Mouse (Mus musculus): ENCODE data around the gene Bahcc1. TPM values are rescaled to one million over a fixed set of nuclear protein-coding genes. Genes with fewer than 3 reads are reported as not detected.

Bahcc1 gene
- polyA plus RNA-seq, 1 experiment from 2014 or later = 20.3 TPM

- no peak overlapping the region for H3K4me3 ChIP-seq
- WGBS = 71% methylated on average over 7 of the region's 7 CpGs
- H3K27me3 ChIP-seq (ENCODE audit: low read depth, poor library complexity, severe bottlenecking) = no peaks in the 10 kb centered on the region
- peak overlapping the region; percentile 59; the same call in 1 of the 2 replicates for H3K27ac ChIP-seq
- no peak for DNase-seq (ENCODE audit: low spot score)
- H3K36me3 ChIP-seq = peaks cover 6% of the 10 kb centered on the region
- H3K9me3 ChIP-seq (replicated peaks) = no peaks in the 10 kb centered on the region
- peaks cover 70% of the 10 kb centered on the region for H3K4me1 ChIP-seq
Measured at GRCm38 (mm10) chr11:120297767-120298166, 65.0 kb downstream of the Bahcc1 start.

DNA sequence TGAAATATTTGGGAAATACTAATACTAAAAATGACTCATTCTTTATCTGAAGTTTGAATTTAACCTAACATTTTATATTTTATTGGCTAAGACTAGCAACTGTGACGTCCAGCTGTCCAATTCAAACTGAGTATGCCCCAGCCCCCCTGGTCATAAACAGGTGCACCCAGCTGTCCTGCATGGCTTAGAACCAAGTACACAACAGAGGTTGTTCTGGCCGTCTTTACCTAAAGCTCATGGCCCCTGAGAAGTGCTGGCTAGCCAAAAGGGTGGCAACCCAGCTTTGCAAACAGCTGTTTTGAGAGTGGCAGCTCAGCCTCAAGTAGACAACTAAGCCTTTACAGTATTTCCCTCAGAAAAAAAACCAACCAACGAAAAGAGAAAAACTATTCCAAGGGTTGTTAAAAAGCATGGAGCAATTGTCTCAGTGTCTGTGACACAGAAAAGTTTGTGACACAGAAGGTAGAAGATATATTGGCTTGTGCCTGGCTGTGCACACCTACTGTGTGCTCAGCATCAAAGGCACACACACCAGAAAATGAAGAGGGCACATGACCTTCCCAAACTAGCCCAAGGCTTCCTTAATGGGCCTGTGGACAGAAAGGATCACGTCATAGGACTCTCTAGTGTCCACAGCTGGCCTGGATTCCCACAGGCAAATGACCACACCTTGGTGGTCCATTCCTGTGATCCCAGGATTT is 65.8 kb downstream of the Bahcc1 start:
- no peaks in the 10 kb centered on the region for H3K36me3 ChIP-seq
- WGBS = 82% methylated on average over 4 of the region's 4 CpGs
- no peaks in the 10 kb centered on the region for H3K9me3 ChIP-seq (replicated peaks)
- H3K4me3 ChIP-seq = no peak overlapping the region
- H3K27ac ChIP-seq = peak overlapping the region; percentile 0; the same call in 1 of the 2 replicates
- DNase-seq (ENCODE audit: low spot score) = no peak
- H3K27me3 ChIP-seq (ENCODE audit: low read depth, poor library complexity, severe bottlenecking) = peaks cover 6% of the 10 kb centered on the region; the same call in 1 of the 2 replicates
- H3K4me1 ChIP-seq = peaks cover 70% of the 10 kb centered on the region

- Histone ChIP-seq H3K9me3 (replicated peaks) (no peaks in the 10 kb centered on the region), H3K36me3 (no peaks in the 10 kb centered on the region), H3K4me1 (peaks cover 70% of the 10 kb centered on the region), H3K4me3 (no peak overlapping the region), H3K27ac (peak overlapping the region; percentile 0; the same call in 1 of the 2 replicates), H3K27me3 (ENCODE audit: low read depth, poor library complexity, severe bottlenecking) (peaks cover 7% of the 10 kb centered on the region; the same call in 1 of the 2 replicates)
- DNase-seq (ENCODE audit: low spot score) = no peak
- 73% methylated on average over 5 of the region's 5 CpGs for WGBS
Measured at GRCm38 (mm10) chr11:120299484-120299883, 66.7 kb downstream of the Bahcc1 start.

- Histone ChIP-seq H3K4me1 (peaks cover 70% of the 10 kb centered on the region), H3K4me3 (peak overlapping the region; percentile 65; the same call in 1 of the 2 replicates), H3K9me3 (replicated peaks) (no peaks in the 10 kb centered on the region), H3K36me3 (no peaks in the 10 kb centered on the region), H3K27ac (peak overlapping the region; percentile 98), H3K27me3 (ENCODE audit: low read depth, poor library complexity, severe bottlenecking) (peaks cover 7% of the 10 kb centered on the region; the same call in 1 of the 2 replicates)
- DNase-seq (ENCODE audit: low spot score) = no peak
- 82% methylated on average over 9 of the region's 9 CpGs for WGBS
Measured at GRCm38 (mm10) chr11:120303119-120303518, 70.4 kb downstream of the Bahcc1 start.

DNA sequence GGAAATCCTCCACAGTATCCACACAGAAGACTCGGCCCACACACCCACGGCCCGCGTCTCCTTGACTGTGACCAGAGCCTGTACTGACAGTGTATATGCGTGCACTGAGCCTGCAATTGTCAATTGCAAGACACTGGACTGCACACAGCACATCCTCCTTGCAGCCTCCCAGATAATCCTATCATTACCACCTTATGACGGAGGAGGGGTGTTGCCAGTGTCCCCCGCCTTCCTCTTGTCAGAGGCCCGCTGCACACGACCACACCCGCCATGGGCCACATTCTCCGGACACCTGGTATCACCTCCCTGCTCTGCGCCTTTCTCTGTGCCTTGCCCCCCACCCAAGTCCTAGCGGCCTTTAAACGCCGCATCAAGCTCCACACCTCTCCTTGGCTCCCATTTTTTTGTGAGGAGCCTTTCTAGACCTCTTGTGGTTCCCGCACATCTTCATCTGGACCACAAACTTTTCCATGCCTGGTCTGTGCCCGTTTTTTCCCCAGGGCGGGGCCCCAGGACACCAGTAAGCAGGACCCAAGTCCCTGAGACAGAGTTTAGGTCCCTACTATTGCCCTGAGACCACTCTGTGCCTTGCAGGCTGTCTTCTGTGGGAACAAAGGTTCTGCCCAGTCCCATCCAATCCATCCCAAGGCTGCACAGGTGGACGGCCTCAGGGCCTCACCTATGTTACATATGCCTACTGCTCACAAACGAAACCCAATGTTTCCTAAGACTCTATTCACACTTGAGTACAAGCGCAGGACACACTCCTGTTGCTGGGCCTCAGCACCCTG is 71.0 kb downstream of the Bahcc1 start:
- Histone ChIP-seq H3K36me3 (no peaks in the 10 kb centered on the region), H3K4me3 (peak overlapping the region; percentile 65; the same call in 1 of the 2 replicates), H3K27me3 (ENCODE audit: low read depth, poor library complexity, severe bottlenecking) (peaks cover 7% of the 10 kb centered on the region; the same call in 1 of the 2 replicates), H3K4me1 (peaks cover 76% of the 10 kb centered on the region), H3K9me3 (replicated peaks) (no peaks in the 10 kb centered on the region), H3K27ac (peak overlapping the region; percentile 98)
- DNase-seq (ENCODE audit: low spot score) = no peak
- 90% methylated on average over 21 of the region's 21 CpGs for WGBS

DNA sequence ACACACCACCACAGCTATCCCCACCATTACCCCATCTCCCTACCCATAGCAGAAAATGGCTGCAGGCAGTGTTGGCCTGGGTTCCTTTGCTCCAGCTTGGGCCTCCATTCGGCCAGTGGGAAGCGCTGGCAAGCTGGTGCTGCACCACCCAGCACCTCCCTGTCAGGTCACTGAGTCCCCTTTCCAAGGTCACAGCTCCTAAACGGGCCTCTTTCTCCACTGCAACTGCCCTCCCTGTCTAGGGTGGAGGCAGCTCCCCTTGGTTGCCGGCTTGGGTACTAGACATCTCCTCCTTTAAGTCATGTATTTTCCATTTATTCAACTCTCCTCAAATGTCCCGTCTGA is 71.6 kb downstream of the Bahcc1 start:
- H3K4me3 ChIP-seq = peak overlapping the region; percentile 65
- peaks cover 7% of the 10 kb centered on the region; the same call in 1 of the 2 replicates for H3K27me3 ChIP-seq (ENCODE audit: low read depth, poor library complexity, severe bottlenecking)
- H3K36me3 ChIP-seq = no peaks in the 10 kb centered on the region
- no peaks in the 10 kb centered on the region for H3K9me3 ChIP-seq (replicated peaks)
- DNase-seq (ENCODE audit: low spot score) = no peak
- WGBS = 41% methylated on average over 5 of the region's 5 CpGs
- H3K4me1 ChIP-seq = peaks cover 75% of the 10 kb centered on the region
- peak overlapping the region; percentile 98 for H3K27ac ChIP-seq

- Histone ChIP-seq H3K4me1 (peaks cover 69% of the 10 kb centered on the region), H3K27me3 (ENCODE audit: low read depth, poor library complexity, severe bottlenecking) (peaks cover 7% of the 10 kb centered on the region; the same call in 1 of the 2 replicates), H3K9me3 (replicated peaks) (no peaks in the 10 kb centered on the region), H3K4me3 (peak overlapping the region; percentile 65), H3K36me3 (no peaks in the 10 kb centered on the region), H3K27ac (peak overlapping the region; percentile 98)
- DNase-seq (ENCODE audit: low spot score) = peak; percentile 99
- WGBS = 2% methylated on average over 53 of the region's 53 CpGs
Measured at GRCm38 (mm10) chr11:120304886-120305534, 72.3 kb downstream of the Bahcc1 start.

DNA sequence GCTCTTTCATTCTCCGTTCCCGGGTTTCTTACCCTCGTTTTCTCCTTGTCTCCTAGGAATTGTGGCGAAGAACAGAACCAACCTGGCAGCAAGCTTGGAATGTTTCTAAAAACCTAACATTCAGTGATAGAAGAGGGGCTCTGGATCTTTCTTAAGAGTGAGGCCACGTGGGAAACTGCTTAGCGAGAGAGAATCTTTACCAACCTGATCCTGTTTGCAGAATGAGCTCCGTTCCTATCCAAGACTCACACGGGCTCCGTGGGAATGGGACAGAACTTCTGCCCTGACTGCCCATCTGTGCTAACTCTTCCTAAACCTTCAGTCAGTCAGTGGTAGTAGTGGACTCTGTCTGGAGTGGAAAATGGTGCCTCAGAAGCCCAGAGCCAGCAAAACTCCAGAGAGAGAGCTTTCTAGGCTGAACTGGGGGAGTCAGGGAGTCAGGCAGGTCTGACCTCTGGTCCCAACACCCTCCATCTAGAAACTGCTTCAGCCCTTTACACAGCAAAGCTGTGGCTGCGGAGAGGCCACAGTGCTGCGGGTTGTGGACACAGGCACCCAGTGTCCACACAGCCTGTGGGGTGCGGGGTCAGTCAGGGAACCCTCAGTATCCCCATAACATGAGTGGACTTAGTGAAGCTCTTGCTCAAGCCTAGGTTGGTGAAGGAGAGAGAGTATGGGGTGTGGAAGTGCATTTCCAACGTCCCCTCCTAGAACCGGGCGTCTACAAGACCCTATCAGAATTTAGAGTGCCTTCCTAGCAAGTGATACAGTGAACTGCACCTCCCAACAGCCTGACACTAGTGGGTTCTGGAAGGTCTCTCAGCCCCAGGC is 73.0 kb downstream of the Bahcc1 start:
- no peak for DNase-seq (ENCODE audit: low spot score)

DNA sequence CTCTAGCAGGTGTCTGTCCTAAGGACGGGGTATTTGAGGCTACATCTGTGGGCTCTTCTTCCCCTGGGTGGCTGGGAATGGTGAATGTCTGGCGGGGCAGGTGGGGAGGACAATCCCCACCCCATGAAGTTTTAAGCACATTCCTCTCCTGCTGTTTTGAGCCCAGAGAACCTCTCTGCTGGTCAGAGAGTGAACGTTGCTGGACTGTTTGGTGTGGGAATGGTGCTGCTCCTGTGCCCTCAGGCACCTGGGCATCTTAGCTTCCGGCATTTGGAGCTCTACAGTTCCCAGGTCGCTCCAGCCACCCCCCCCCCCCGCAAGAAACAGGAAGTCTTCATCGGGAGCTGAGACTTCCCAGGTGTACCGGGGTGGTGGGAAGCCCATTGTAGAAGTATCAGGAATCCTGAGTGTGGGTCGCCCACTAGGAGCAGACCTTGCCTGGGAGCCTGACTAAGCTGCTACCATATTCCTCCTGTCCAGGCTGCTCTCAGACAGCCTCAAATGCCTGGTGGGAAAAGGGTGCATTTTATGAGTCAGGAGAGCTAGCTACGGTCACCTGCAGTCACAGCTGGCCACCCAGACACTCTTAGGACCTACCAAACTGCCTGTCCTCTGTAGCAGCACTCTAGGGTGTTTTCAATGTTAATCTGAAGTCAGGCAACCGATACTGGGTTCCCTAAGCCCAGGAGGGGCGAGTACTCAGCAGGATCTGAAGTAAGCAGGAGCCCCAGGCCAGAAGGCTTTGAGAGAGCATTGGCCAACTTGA is 73.8 kb downstream of the Bahcc1 start:
- Histone ChIP-seq H3K9me3 (replicated peaks) (no peaks in the 10 kb centered on the region), H3K4me3 (peak overlapping the region; percentile 65), H3K36me3 (no peaks in the 10 kb centered on the region), H3K27me3 (ENCODE audit: low read depth, poor library complexity, severe bottlenecking) (peaks cover 7% of the 10 kb centered on the region; the same call in 1 of the 2 replicates), H3K4me1 (peaks cover 83% of the 10 kb centered on the region), H3K27ac (peak overlapping the region; percentile 98)
- no peak for DNase-seq (ENCODE audit: low spot score)
- WGBS = 43% methylated on average over 12 of the region's 12 CpGs

More for the DNA sequence above, 73.0 kb downstream of the Bahcc1 start:
- WGBS = 23% methylated on average over 15 of the region's 15 CpGs
- Histone ChIP-seq H3K27me3 (ENCODE audit: low read depth, poor library complexity, severe bottlenecking) (peaks cover 7% of the 10 kb centered on the region; the same call in 1 of the 2 replicates), H3K4me1 (peaks cover 76% of the 10 kb centered on the region), H3K36me3 (no peaks in the 10 kb centered on the region), H3K9me3 (replicated peaks) (no peaks in the 10 kb centered on the region), H3K4me3 (peak overlapping the region; percentile 65), H3K27ac (peak overlapping the region; percentile 98)

DNA sequence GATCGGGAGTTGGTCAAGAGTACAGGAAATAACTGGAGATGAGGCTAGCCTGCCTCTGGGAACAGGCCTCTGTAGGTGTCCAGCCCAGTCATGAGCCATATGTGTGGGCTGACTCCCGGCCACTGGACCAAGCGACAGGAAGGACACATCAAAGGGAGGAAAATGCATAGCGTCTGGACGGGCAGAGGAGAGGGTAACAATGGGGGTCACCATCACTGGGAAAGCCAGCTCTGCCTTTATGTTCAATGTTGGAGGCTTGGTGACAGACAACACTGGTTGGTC is 74.3 kb downstream of the Bahcc1 start:
- H3K4me3 ChIP-seq = peak overlapping the region; percentile 65
- peak overlapping the region; percentile 98 for H3K27ac ChIP-seq
- H3K4me1 ChIP-seq = peaks cover 83% of the 10 kb centered on the region
- 5% methylated on average over 5 of the region's 5 CpGs for WGBS
- peaks cover 7% of the 10 kb centered on the region; the same call in 1 of the 2 replicates for H3K27me3 ChIP-seq (ENCODE audit: low read depth, poor library complexity, severe bottlenecking)
- no peaks in the 10 kb centered on the region for H3K36me3 ChIP-seq
- peak; percentile 56 for DNase-seq (ENCODE audit: low spot score)
- no peaks in the 10 kb centered on the region for H3K9me3 ChIP-seq (replicated peaks)

- Histone ChIP-seq H3K27me3 (ENCODE audit: low read depth, poor library complexity, severe bottlenecking) (peaks cover 7% of the 10 kb centered on the region; the same call in 1 of the 2 replicates), H3K4me1 (peaks cover 83% of the 10 kb centered on the region), H3K36me3 (no peaks in the 10 kb centered on the region), H3K4me3 (peak overlapping the region; percentile 65), H3K27ac (peak overlapping the region; percentile 98), H3K9me3 (replicated peaks) (no peaks in the 10 kb centered on the region)
- peak; percentile 99 for DNase-seq (ENCODE audit: low spot score)
- WGBS = 6% methylated on average over 19 of the region's 19 CpGs
Measured at GRCm38 (mm10) chr11:120307566-120308430, 75.1 kb downstream of the Bahcc1 start.
